In genomic region chr13:58882468-58882867, GRCm38 (mm10) we compare ENCODE assay signal across 17 mouse cellular contexts.
"Had no signal": no experiment of that assay in that cellular context is flagged by ENCODE, and none has a peak within 500 bp of the region (broad histone marks: within the 10 kb centered on the region; RNA-seq: fewer than 3 reads in every experiment).

No protein-coding gene starts in this region.

- H3K9me3 ChIP-seq: neural tube, embryonic 12.5 days; neural tube, embryonic 13.5 days; neural tube, embryonic 15.5 days; stomach, embryonic 15.5 days had no signal

- H3K27ac ChIP-seq: neural tube, embryonic 12.5 days; neural tube, embryonic 13.5 days; neural tube, embryonic 15.5 days; stomach, embryonic 15.5 days; stomach, postnatal 0 days had no signal

- H3K9ac ChIP-seq: neural tube, embryonic 12.5 days; neural tube, embryonic 13.5 days; neural tube, embryonic 15.5 days; stomach, embryonic 15.5 days had no signal

- H3K4me3 ChIP-seq: neural tube, embryonic 12.5 days; neural tube, embryonic 13.5 days; neural tube, embryonic 15.5 days; stomach, embryonic 15.5 days had no signal

- H3K4me1 ChIP-seq: neural tube, embryonic 12.5 days; neural tube, embryonic 13.5 days; neural tube, embryonic 15.5 days; stomach, embryonic 15.5 days had no signal

- H3K27me3 ChIP-seq: neural tube, embryonic 12.5 days; neural tube, embryonic 13.5 days; neural tube, embryonic 15.5 days; stomach, embryonic 15.5 days had no signal

- H3K36me3 ChIP-seq: stomach, embryonic 15.5 days had no signal

- DNase-seq: retina, postnatal 1 day; right cerebral cortex, adult 18-20 months; right cerebral cortex, postnatal 14 days; right cerebral cortex, postnatal 25 days; right cerebral cortex, postnatal 4 days; spleen, adult 18-20 months; thymus, adult 18-20 months; thymus, adult 2 months; thymus, postnatal 14 days; thymus, postnatal 25 days; thymus, postnatal 36 days; thymus, postnatal 4 days had no signal
